Mouse (Mus musculus) cortical plate, adult 2 months (tissue): ENCODE measurements around the gene Txnip.

Experiments
- CTCF ChIP-seq: fragments of 200-500 bp; IDR thresholded peaks from 2 replicates; pipeline ENCODE4 v1.5.1; 2011; ENCODE audit warnings: mild to moderate bottlenecking, control low read depth, low read length; ENCODE audit not compliant: insufficient read depth; ENCODE audit errors: extremely low read depth
- POLR2A ChIP-seq: fragments of 200-500 bp; IDR thresholded peaks from 2 replicates; pipeline ENCODE4 v1.6.1; 2011; ENCODE audit warnings: mild to moderate bottlenecking, low read length, control low read depth; ENCODE audit not compliant: insufficient read depth; ENCODE audit errors: extremely low read depth

DNA sequence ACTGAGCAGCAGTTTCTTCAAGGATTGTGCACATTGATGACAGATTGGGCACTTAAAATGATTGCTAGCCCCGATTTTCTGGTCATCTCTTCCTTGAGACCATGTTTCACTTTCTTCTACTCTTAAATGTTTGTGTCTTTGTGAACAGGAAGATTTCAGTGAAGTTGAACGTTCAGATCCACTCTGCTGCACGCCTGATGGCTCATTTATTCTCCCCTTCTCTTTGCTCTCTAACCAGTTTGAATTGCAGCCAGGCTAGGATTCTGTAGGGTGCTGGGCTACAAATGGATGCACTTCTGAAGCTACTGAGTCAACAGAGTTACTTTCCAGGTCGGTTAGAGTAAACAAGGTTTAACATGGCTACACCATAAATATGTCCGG is 44.9 kb downstream of the Txnip start:
- TF ChIP-seq CTCF (no peak), POLR2A (no peak)
